Mouse (Mus musculus): ENCODE results near the gene Uqcrq.

- TF ChIP-seq CTCF (IDR thresholded peaks at IDR 0.05; ENCODE audit: low read depth) (no peak), EP300 (IDR thresholded peaks at IDR 0.05; ENCODE audit: low read depth) (no peak)
Measured at GRCm38 (mm10) chr11:53436338-53436737, 5.7 kb upstream of the Uqcrq start.

Data from liver, postnatal 0 days (tissue).